Mouse (Mus musculus): Measurements from ENCODE around the gene Cd69. TPM values are rescaled to one million over a fixed set of nuclear protein-coding genes. Genes with fewer than 3 reads are reported as not detected.

Gene Cd69
- total and polyA plus RNA-seq, 3 experiments = not detected

- Histone ChIP-seq H3K9ac (ENCODE audit: control insufficient read depth, low read depth, low read length, poor library complexity, severe bottlenecking) (peak overlapping the region; percentile 38; the same call in 1 of the 2 replicates), H3K79me2 (ENCODE audit: control insufficient read depth, insufficient read depth, low read length, poor library complexity) (no peaks in the 10 kb centered on the region)
- peak; percentile 84 for DNase-seq (ENCODE audit: low read depth, low spot score)
Measured at GRCm38 (mm10) chr6:129256018-129256417, 19.2 kb downstream of the Cd69 start.

GRCm38 (mm10) chr6:129254949-129255602, 20.2 kb downstream of the Cd69 start:
- no peaks in the 10 kb centered on the region for H3K4me1 ChIP-seq (ENCODE audit: control insufficient read depth in 1 of 2, insufficient read depth in 2 of 2, low read length in 2 of 2)
- no peak overlapping the region for H3K4me3 ChIP-seq (ENCODE audit: control insufficient read depth in 1 of 2, insufficient read depth in 1 of 2, low read depth in 2 of 2, low read length in 2 of 2)
- no peaks in the 10 kb centered on the region for H3K9me3 ChIP-seq (replicated peaks; ENCODE audit: insufficient read depth, low read length)
- no peaks in the 10 kb centered on the region for H3K79me2 ChIP-seq (ENCODE audit: control insufficient read depth, insufficient read depth, low read length, poor library complexity)
- H3K36me3 ChIP-seq (ENCODE audit: control insufficient read depth in 1 of 2, insufficient read depth in 2 of 2, low read length in 2 of 2) = peaks cover 0 to 2% of the 10 kb centered on the region in 2 experiments; a peak in 2 of 4 replicates
- H3K27ac ChIP-seq (ENCODE audit: control insufficient read depth, low read depth, low read length) = no peak overlapping the region
- peak; percentile 85 for DNase-seq (ENCODE audit: low read depth, low spot score)
- H3K27me3 ChIP-seq (ENCODE audit: control insufficient read depth in 1 of 2, insufficient read depth in 2 of 2, low read length in 2 of 2) = no peaks in the 10 kb centered on the region
- H3K9ac ChIP-seq (ENCODE audit: control insufficient read depth, low read depth, low read length, poor library complexity, severe bottlenecking) = no peak overlapping the region
- TF ChIP-seq POLR2AphosphoS2 (IDR thresholded peaks at IDR 0.05; ENCODE audit: low read length) (no peak), GABPA (IDR thresholded peaks at IDR 0.05; ENCODE audit: low read depth, low read length) (no peak), MAX (IDR thresholded peaks at IDR 0.05; ENCODE audit: low read length) (no peak), GATA1 (IDR thresholded peaks at IDR 0.05; ENCODE audit: low read depth, low read length) (0 out of 2 replicates have a peak, but pooled peaks have one; percentile 20), TCF12 (IDR thresholded peaks at IDR 0.05; ENCODE audit: low read depth, low read length) (no peak), HCFC1 (IDR thresholded peaks at IDR 0.05; ENCODE audit: low read depth, low read length) (no peak), MEF2A (IDR thresholded peaks at IDR 0.05; ENCODE audit: extremely low read depth, insufficient replicate concordance, low read depth, low read length, poor library complexity, severe bottlenecking) (no peak), ZNF384 (IDR thresholded peaks at IDR 0.05; ENCODE audit: low read depth, low read length) (no peak), BHLHE40 (IDR thresholded peaks at IDR 0.05; ENCODE audit: borderline replicate concordance, low read depth, low read length) (no peak), TBP (IDR thresholded peaks at IDR 0.05; ENCODE audit: low read depth, low read length) (no peak), SMC3 (IDR thresholded peaks at IDR 0.05; ENCODE audit: low read depth, low read length) (peak; percentile 97), MAFK (IDR thresholded peaks at IDR 0.05; ENCODE audit: borderline replicate concordance, low read depth, low read length) (no peak), RCOR1 (IDR thresholded peaks at IDR 0.05; ENCODE audit: low read depth, low read length) (no peak), POLR2A (IDR thresholded peaks at IDR 0.05; ENCODE audit: control insufficient read depth in 1 of 2, insufficient read depth in 1 of 2, low read depth in 1 of 2, low read length in 2 of 2, poor library complexity in 1 of 2) (no peak), MXI1 (IDR thresholded peaks at IDR 0.05; ENCODE audit: low read depth, low read length) (0 out of 2 replicates have a peak, but pooled peaks have one; percentile 8), MAZ (IDR thresholded peaks at IDR 0.05; ENCODE audit: low read depth, low read length) (no peak), POLR2AphosphoS5 (IDR thresholded peaks at IDR 0.05; ENCODE audit: borderline replicate concordance, low read depth, low read length) (no peak), USF2 (IDR thresholded peaks at IDR 0.05; ENCODE audit: borderline replicate concordance in 1 of 2, insufficient read depth in 1 of 2, low read depth in 1 of 2, low read length in 2 of 2) (no peak), ETS1 (IDR thresholded peaks at IDR 0.05; ENCODE audit: low read depth, low read length) (no peak), TAL1 (IDR thresholded peaks at IDR 0.05; ENCODE audit: low read length) (no peak), UBTF (IDR thresholded peaks at IDR 0.05; ENCODE audit: borderline replicate concordance, insufficient read depth, low read depth, low read length) (no peak), RAD21 (IDR thresholded peaks at IDR 0.05; ENCODE audit: low read depth, low read length) (peak; percentile 98), CTCF (IDR thresholded peaks at IDR 0.05 in 2 of 3, conservative IDR thresholded peaks at IDR 0.05 in 1 of 3; ENCODE audit: control insufficient read depth in 1 of 3, insufficient read depth in 1 of 3, low read depth in 2 of 3, low read length in 3 of 3, poor library complexity in 1 of 3, severe bottlenecking in 1 of 3) (peak; percentile 12 to 96 (median 38); a peak in 3 of 6 replicates), NELFE (IDR thresholded peaks at IDR 0.05; ENCODE audit: low read depth, low read length) (no peak)

More at GRCm38 (mm10) chr6:129256018-129256417, 19.2 kb downstream of the Cd69 start:
- H3K4me3 ChIP-seq (ENCODE audit: control insufficient read depth in 1 of 2, insufficient read depth in 1 of 2, low read depth in 2 of 2, low read length in 2 of 2) = peak overlapping the region; percentile 38 to 44; a peak in 3 of 4 replicates
- H3K27me3 ChIP-seq (ENCODE audit: control insufficient read depth in 1 of 2, insufficient read depth in 2 of 2, low read length in 2 of 2) = no peaks in the 10 kb centered on the region
- H3K36me3 ChIP-seq (ENCODE audit: control insufficient read depth in 1 of 2, insufficient read depth in 2 of 2, low read length in 2 of 2) = peaks cover 0 to 2% of the 10 kb centered on the region in 2 experiments; a peak in 1 of 4 replicates
- no peaks in the 10 kb centered on the region for H3K9me3 ChIP-seq (replicated peaks; ENCODE audit: insufficient read depth, low read length)
- TF ChIP-seq SMC3 (IDR thresholded peaks at IDR 0.05; ENCODE audit: low read depth, low read length) (peak; percentile 95), POLR2AphosphoS2 (IDR thresholded peaks at IDR 0.05; ENCODE audit: low read length) (no peak), EP300 (IDR thresholded peaks at IDR 0.05; ENCODE audit: low read depth in 1 of 2, low read length in 2 of 2) (no peak), UBTF (IDR thresholded peaks at IDR 0.05; ENCODE audit: borderline replicate concordance, insufficient read depth, low read depth, low read length) (no peak), GATA1 (IDR thresholded peaks at IDR 0.05; ENCODE audit: low read depth, low read length) (no peak), KAT2A (conservative IDR thresholded peaks at IDR 0.05; ENCODE audit: low read depth, low read length) (no peak), TBP (IDR thresholded peaks at IDR 0.05; ENCODE audit: low read depth, low read length) (peak; percentile 45; the same call in 1 of the 2 replicates), HCFC1 (IDR thresholded peaks at IDR 0.05; ENCODE audit: low read depth, low read length) (no peak), NRF1 (IDR thresholded peaks at IDR 0.05; ENCODE audit: insufficient read depth, low read depth, low read length, poor library complexity, severe bottlenecking) (no peak), ZNF384 (IDR thresholded peaks at IDR 0.05; ENCODE audit: low read depth, low read length) (0 out of 2 replicates have a peak, but pooled peaks have one; percentile 37), CTCF (IDR thresholded peaks at IDR 0.05 in 2 of 3, conservative IDR thresholded peaks at IDR 0.05 in 1 of 3; ENCODE audit: control insufficient read depth in 1 of 3, insufficient read depth in 1 of 3, low read depth in 2 of 3, low read length in 3 of 3, poor library complexity in 1 of 3, severe bottlenecking in 1 of 3) (peak; percentile 48 to 97 (median 56)), RAD21 (IDR thresholded peaks at IDR 0.05; ENCODE audit: low read depth, low read length) (peak; percentile 94), ZC3H11A (IDR thresholded peaks at IDR 0.05; ENCODE audit: low read depth, low read length) (peak; percentile 85), ZMIZ1 (IDR thresholded peaks at IDR 0.05; ENCODE audit: low read depth, low read length) (no peak)
- H3K4me1 ChIP-seq (ENCODE audit: control insufficient read depth in 1 of 2, insufficient read depth in 2 of 2, low read length in 2 of 2) = peaks cover 0 to under 1% of the 10 kb centered on the region in 2 experiments; a peak in 1 of 4 replicates
- H3K27ac ChIP-seq (ENCODE audit: control insufficient read depth, low read depth, low read length) = no peak overlapping the region
